Mouse (Mus musculus): ENCODE measurements around the gene Cct6b. TPM values are rescaled to one million over a fixed set of nuclear protein-coding genes. Genes with fewer than 3 reads are reported as not detected.
"Not testable (repeated sequence)": the region's sequence is repeated elsewhere in the genome, so short reads cannot be mapped to it uniquely, and the experiment has no call there.

Gene Cct6b
- polyA plus RNA-seq, 1 experiment, result not detected

GRCm38 (mm10) chr11:82712681-82713080 is 51.4 kb downstream of the Cct6b start:
- 86% methylated on average over 3 of the region's 3 CpGs for WGBS
- no peaks in the 10 kb centered on the region for H3K36me3 ChIP-seq (ENCODE audit: control insufficient read depth, insufficient read depth, low read length)
- H3K4me3 ChIP-seq (ENCODE audit: low read depth, low read length), result no peak overlapping the region
- peaks cover 2% of the 10 kb centered on the region; the same call in 1 of the 2 replicates for H3K4me1 ChIP-seq (ENCODE audit: control insufficient read depth, insufficient read depth, insufficient read length, low read length)
- no peak overlapping the region for H3K27ac ChIP-seq (ENCODE audit: insufficient read depth, low read depth, low read length)
- H3K27me3 ChIP-seq (ENCODE audit: control insufficient read depth, insufficient read depth, low read length), result no peaks in the 10 kb centered on the region
- no peak for TF ChIP-seq CTCF (IDR thresholded peaks at IDR 0.05; ENCODE audit: extremely low read depth, insufficient read length, insufficient replicate concordance, low read depth, low read length)
- TF ChIP-seq POLR2A (IDR thresholded peaks at IDR 0.05; ENCODE audit: low read depth, low read length), result no peak

- Histone ChIP-seq H3K27ac (ENCODE audit: insufficient read depth, low read depth, low read length) (no peak overlapping the region), H3K4me1 (ENCODE audit: control insufficient read depth, insufficient read depth, insufficient read length, low read length) (peaks cover 2% of the 10 kb centered on the region; the same call in 1 of the 2 replicates), H3K36me3 (ENCODE audit: control insufficient read depth, insufficient read depth, low read length) (no peaks in the 10 kb centered on the region), H3K27me3 (ENCODE audit: control insufficient read depth, insufficient read depth, low read length) (no peaks in the 10 kb centered on the region; the same call in 1 of the 2 replicates), H3K4me3 (ENCODE audit: low read depth, low read length) (no peak overlapping the region)
- WGBS, result 69% methylated on average over 4 of the region's 4 CpGs
- TF ChIP-seq POLR2A (IDR thresholded peaks at IDR 0.05; ENCODE audit: low read depth, low read length) (no peak), CTCF (IDR thresholded peaks at IDR 0.05; ENCODE audit: extremely low read depth, insufficient read length, insufficient replicate concordance, low read depth, low read length) (no peak)
These were observed 55.2 kb downstream of the Cct6b start for GRCm38 (mm10) chr11:82708934-82709333.

GRCm38 (mm10) chr11:82705082-82705481 is 59.0 kb downstream of the Cct6b start:
- H3K4me1 ChIP-seq (ENCODE audit: control insufficient read depth, insufficient read depth, insufficient read length, low read length), result no peaks in the 10 kb centered on the region
- H3K36me3 ChIP-seq (ENCODE audit: control insufficient read depth, insufficient read depth, low read length), result no peaks in the 10 kb centered on the region
- peaks cover 3% of the 10 kb centered on the region; the same call in 1 of the 2 replicates for H3K27me3 ChIP-seq (ENCODE audit: control insufficient read depth, insufficient read depth, low read length)
- H3K4me3 ChIP-seq (ENCODE audit: low read depth, low read length), result no peak overlapping the region
- 58% methylated on average over 6 of the region's 6 CpGs for WGBS
- no peak overlapping the region for H3K27ac ChIP-seq (ENCODE audit: insufficient read depth, low read depth, low read length)
- no peak for TF ChIP-seq CTCF (IDR thresholded peaks at IDR 0.05; ENCODE audit: extremely low read depth, insufficient read length, insufficient replicate concordance, low read depth, low read length)
- TF ChIP-seq POLR2A (IDR thresholded peaks at IDR 0.05; ENCODE audit: low read depth, low read length), result no peak

- 78% methylated on average over 11 of the region's 11 CpGs for WGBS
- Histone ChIP-seq H3K4me3 (ENCODE audit: low read depth, low read length) (no peak overlapping the region), H3K27me3 (ENCODE audit: control insufficient read depth, insufficient read depth, low read length) (0 out of 2 replicates have a peak, but pooled peaks cover 3% of the 10 kb centered on the region), H3K4me1 (ENCODE audit: control insufficient read depth, insufficient read depth, insufficient read length, low read length) (no peaks in the 10 kb centered on the region), H3K27ac (ENCODE audit: insufficient read depth, low read depth, low read length) (no peak overlapping the region), H3K36me3 (ENCODE audit: control insufficient read depth, insufficient read depth, low read length) (no peaks in the 10 kb centered on the region)
- TF ChIP-seq CTCF (IDR thresholded peaks at IDR 0.05; ENCODE audit: extremely low read depth, insufficient read length, insufficient replicate concordance, low read depth, low read length) (no peak), POLR2A (IDR thresholded peaks at IDR 0.05; ENCODE audit: low read depth, low read length) (no peak)
These were observed 64.2 kb downstream of the Cct6b start for GRCm38 (mm10) chr11:82699865-82700410.

GRCm38 (mm10) chr11:82695930-82696329 is 68.2 kb downstream of the Cct6b start:
- Histone ChIP-seq H3K36me3 (ENCODE audit: control insufficient read depth, insufficient read depth, low read length) (no peaks in the 10 kb centered on the region), H3K4me1 (ENCODE audit: control insufficient read depth, insufficient read depth, insufficient read length, low read length) (no peaks in the 10 kb centered on the region), H3K4me3 (ENCODE audit: low read depth, low read length) (no peak overlapping the region), H3K27ac (ENCODE audit: insufficient read depth, low read depth, low read length) (no peak overlapping the region), H3K27me3 (ENCODE audit: control insufficient read depth, insufficient read depth, low read length) (no peaks in the 10 kb centered on the region)
- WGBS, result 76% methylated on average over 7 of the region's 7 CpGs
- TF ChIP-seq CTCF (IDR thresholded peaks at IDR 0.05; ENCODE audit: extremely low read depth, insufficient read length, insufficient replicate concordance, low read depth, low read length) (no peak), POLR2A (IDR thresholded peaks at IDR 0.05; ENCODE audit: low read depth, low read length) (no peak)

GRCm38 (mm10) chr11:82694947-82695346 is 69.2 kb downstream of the Cct6b start:
- H3K27me3 ChIP-seq (ENCODE audit: control insufficient read depth, insufficient read depth, low read length); H3K36me3 ChIP-seq (ENCODE audit: control insufficient read depth, insufficient read depth, low read length); H3K27ac ChIP-seq (ENCODE audit: insufficient read depth, low read depth, low read length); H3K4me1 ChIP-seq (ENCODE audit: control insufficient read depth, insufficient read depth, insufficient read length, low read length); H3K4me3 ChIP-seq (ENCODE audit: low read depth, low read length): not testable (repeated sequence)

- 71% methylated on average over 6 of the region's 6 CpGs for WGBS
- H3K36me3 ChIP-seq (ENCODE audit: control insufficient read depth, insufficient read depth, low read length), result no peaks in the 10 kb centered on the region
- TF ChIP-seq POLR2A (IDR thresholded peaks at IDR 0.05; ENCODE audit: low read depth, low read length), result no peak
- TF ChIP-seq CTCF (IDR thresholded peaks at IDR 0.05; ENCODE audit: extremely low read depth, insufficient read length, insufficient replicate concordance, low read depth, low read length), result no peak
- H3K4me3 ChIP-seq (ENCODE audit: low read depth, low read length), result no peak overlapping the region
- H3K4me1 ChIP-seq (ENCODE audit: control insufficient read depth, insufficient read depth, insufficient read length, low read length), result no peaks in the 10 kb centered on the region
- H3K27me3 ChIP-seq (ENCODE audit: control insufficient read depth, insufficient read depth, low read length), result no peaks in the 10 kb centered on the region
- no peak overlapping the region for H3K27ac ChIP-seq (ENCODE audit: insufficient read depth, low read depth, low read length)
These were observed 71.5 kb downstream of the Cct6b start for GRCm38 (mm10) chr11:82692668-82693067.

Data from small intestine, adult 2 months (tissue).